Mouse (Mus musculus): ENCODE data around the gene Eif2ak2.

Eif2ak2 gene

GRCm38 (mm10) chr17:78834856-78835835, 47.2 kb downstream of the Eif2ak2 start, which contains the start of the genes Heatr5b and Gpatch11:
Gene Heatr5b, minus strand, starts transcription at chr17:78835364.
Gene Gpatch11, plus strand, starts transcription at chr17:78835567.
- peak; percentile 95 to 100 for DNase-seq (ENCODE audit: low spot score in 2 of 2)

- no peak for DNase-seq (ENCODE audit: low spot score in 2 of 2)
These were observed 58.0 kb downstream of the Eif2ak2 start for GRCm38 (mm10) chr17:78824346-78824745.

GRCm38 (mm10) chr17:78809582-78809981, 72.8 kb downstream of the Eif2ak2 start:
- DNase-seq (ENCODE audit: low spot score in 2 of 2): no peak

DNA sequence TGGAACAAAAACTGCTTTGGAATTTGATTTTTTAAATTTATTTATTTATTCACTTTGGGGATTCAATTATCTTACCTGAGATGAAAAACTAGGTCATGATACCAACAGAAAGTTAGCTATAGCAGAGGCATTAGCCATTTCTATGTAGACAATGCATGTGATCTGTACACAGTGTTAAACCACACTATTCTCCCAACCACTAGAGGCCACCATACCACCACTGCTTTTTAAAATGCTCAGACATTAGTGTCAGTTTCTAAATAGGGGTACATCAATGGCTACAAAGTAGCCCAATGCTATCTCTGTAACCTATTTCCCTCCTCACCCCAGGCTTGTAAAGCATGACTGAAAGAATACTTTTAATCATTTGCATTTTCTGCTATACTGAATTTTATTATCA, 73.4 kb downstream of the Eif2ak2 start:
- DNase-seq (ENCODE audit: low spot score in 2 of 2): no peak

All from spleen, postnatal 10 days (tissue).